Mouse (Mus musculus): Measurements from ENCODE around the gene Grm6. TPM values are rescaled to one million over a fixed set of nuclear protein-coding genes. Genes with fewer than 3 reads are reported as not detected.

The Grm6 gene
- total RNA-seq, 2 experiments from 2014 or later: not detected

DNA sequence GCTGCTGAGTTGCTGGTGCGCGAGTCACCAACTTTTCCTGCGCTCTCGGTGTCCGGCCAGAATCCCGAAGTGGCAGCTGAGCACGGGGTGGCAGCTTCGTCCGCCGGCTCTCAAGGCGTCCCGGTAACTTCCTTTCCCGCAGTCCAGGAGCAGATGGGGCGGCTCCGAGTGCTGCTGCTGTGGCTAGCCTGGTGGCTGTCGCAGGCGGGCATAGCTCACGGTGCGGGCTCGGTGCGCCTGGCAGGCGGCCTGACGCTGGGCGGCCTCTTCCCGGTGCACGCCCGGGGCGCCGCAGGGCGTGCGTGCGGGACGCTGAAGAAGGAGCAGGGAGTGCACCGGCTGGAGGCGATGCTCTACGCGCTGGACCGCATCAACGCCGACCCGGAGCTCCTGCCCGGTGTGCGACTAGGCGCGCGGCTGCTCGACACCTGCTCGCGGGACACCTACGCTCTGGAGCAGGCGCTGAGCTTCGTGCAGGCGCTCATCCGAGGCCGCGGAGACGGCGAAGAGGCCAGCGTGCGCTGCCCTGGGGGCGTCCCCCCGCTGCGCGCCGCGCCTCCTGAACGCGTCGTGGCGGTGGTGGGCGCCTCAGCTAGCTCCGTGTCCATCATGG lies 610 bp downstream of the Grm6 start:
- no peak overlapping the region for H3K27ac ChIP-seq
- H3K4me3 ChIP-seq: peak overlapping the region; percentile 48
- intact Hi-C loops (cut with DNase I): no loop called here
- TF ChIP-seq CTCF (IDR thresholded peaks at IDR 0.05): no peak
- DNase-seq (ENCODE audit: extremely low spot score in 1 of 2, low spot score in 2 of 2): peak in 1 of 2 experiments; percentile 37

DNA sequence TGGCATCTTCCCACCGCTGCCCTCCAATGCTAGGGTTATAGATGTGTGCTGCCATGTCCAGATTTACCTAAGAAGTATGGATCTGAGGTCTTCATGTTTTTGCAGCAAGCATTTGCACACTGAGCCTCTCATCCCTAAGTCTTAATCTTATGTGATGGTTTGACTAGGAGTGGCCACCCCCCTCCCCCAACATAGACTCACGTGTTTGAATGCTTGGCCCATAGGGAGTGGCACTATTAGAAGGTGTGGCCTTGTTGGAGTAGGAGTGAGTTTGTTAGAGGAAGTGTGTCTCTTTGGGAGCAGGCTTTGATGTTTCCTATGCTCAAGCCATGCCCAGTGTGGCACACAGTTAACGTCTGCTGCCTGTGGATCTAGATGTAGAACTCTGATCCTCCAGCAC lies 28.2 kb downstream of the Grm6 start:
- no peak overlapping the region for H3K4me3 ChIP-seq
- intact Hi-C loops (cut with DNase I): no loop called here
- DNase-seq (ENCODE audit: extremely low spot score in 1 of 2, low spot score in 2 of 2): no peak
- no peak for TF ChIP-seq CTCF (IDR thresholded peaks at IDR 0.05)
- H3K27ac ChIP-seq: no peak overlapping the region

- Histone ChIP-seq H3K27ac (no peak overlapping the region), H3K4me3 (no peak overlapping the region)
- no peak for DNase-seq (ENCODE audit: extremely low spot score in 1 of 2, low spot score in 2 of 2)
- peak; percentile 24 for TF ChIP-seq CTCF (IDR thresholded peaks at IDR 0.05)
- intact Hi-C loops (cut with DNase I): no loop called here
Observed at GRCm38 (mm10) chr11:50883756-50884155, 33.3 kb downstream of the Grm6 start.

DNA sequence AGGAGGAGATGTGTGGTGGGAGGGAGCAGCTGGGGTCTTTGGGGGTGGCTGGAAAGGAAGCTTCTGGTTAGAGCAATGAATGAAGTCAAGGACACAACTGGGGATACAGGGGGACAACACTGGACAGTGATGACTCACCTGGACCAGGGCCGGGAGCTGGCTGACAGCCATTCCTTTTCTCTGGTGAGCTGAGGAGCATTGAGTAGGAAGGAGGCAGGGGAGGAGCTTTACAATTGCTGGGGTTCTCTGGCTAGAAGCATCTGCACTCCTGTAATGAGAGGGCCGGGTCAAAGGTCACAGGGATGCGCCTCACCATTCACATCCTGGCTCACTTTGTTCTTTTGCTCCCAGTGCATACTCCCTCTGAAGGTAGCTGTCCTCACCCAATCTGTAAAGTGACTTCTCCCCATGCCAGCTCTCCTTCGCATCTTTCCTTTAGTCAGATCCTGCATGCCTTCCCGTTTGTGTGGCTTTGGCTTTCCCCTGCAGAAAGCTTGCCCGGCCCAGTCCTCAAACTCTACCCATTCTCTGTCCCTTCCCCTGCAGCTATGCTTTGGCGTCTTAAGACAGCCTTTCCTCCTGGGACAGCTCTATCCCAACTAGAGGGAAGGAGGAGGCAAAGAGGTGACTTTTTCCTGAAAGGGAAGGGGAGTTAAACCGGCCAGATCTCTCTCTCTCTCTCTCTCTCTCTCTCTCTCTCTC lies 35.9 kb downstream of the Grm6 start:
- peak overlapping the region; percentile 27 for H3K4me3 ChIP-seq
- H3K27ac ChIP-seq: no peak overlapping the region
- no peak for TF ChIP-seq CTCF (IDR thresholded peaks at IDR 0.05)
- intact Hi-C loops (cut with DNase I): loop anchor here (2.0 to 5.0 kb wide), 2 partner anchors 46 kb away; partner anchors contain the start of genes Zfp354b and Zfp879
- DNase-seq (ENCODE audit: extremely low spot score in 1 of 2, low spot score in 2 of 2): no peak

DNA sequence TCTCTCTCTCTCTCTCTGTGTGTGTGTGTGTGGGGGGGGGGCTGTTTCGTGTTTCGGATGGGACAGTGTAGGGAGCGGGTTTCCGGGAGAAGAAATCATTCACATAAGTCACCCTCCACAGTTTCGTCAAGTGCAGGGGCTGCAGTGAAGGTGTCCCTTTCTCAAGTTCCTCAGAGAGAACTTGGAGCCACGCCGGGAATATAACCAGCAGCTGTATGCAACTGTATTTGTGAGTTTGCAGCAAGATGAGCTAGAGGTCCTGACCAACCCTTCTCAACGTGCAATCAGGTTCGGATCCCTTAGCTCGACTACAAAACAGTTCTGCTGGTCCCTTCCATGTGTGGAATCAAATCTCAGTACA lies 36.4 kb downstream of the Grm6 start:
- no peak for TF ChIP-seq CTCF (IDR thresholded peaks at IDR 0.05)
- Histone ChIP-seq H3K4me3 (peak overlapping the region; percentile 49), H3K27ac (peak overlapping the region; percentile 75)
- intact Hi-C loops (cut with DNase I): loop anchor here (1.0 to 5.0 kb wide), 3 partner anchors 28 to 46 kb away; partner anchors contain the start of genes Zfp354b and Zfp879
- DNase-seq (ENCODE audit: extremely low spot score in 1 of 2, low spot score in 2 of 2): no peak

GRCm38 (mm10) chr11:50887390-50888128 lies 37.1 kb downstream of the Grm6 start, which contains the start of gene Zfp454:
TSS of gene Zfp454 (minus strand) at chr11:50887651.
- DNase-seq (ENCODE audit: extremely low spot score in 1 of 2, low spot score in 2 of 2): peak; percentile 93 to 95
- intact Hi-C loops (cut with DNase I): loop anchor here (1.0 to 5.0 kb wide), 3 partner anchors 28 to 47 kb away; partner anchors contain the start of genes Zfp354b and Zfp879
- TF ChIP-seq CTCF (IDR thresholded peaks at IDR 0.05): no peak
- peak within 1 kb of the TSS; percentile 49 for H3K4me3 ChIP-seq
- H3K27ac ChIP-seq: peak within 1 kb of the TSS; percentile 75

- intact Hi-C loops (cut with DNase I): no loop called here
- TF ChIP-seq CTCF (IDR thresholded peaks at IDR 0.05): no peak
- Histone ChIP-seq H3K27ac (no peak overlapping the region), H3K4me3 (no peak overlapping the region)
- DNase-seq (ENCODE audit: extremely low spot score in 1 of 2, low spot score in 2 of 2): no peak
Observed at GRCm38 (mm10) chr11:50892441-50892840, 42.0 kb downstream of the Grm6 start.

GRCm38 (mm10) chr11:50897359-50897758 lies 46.9 kb downstream of the Grm6 start:
- no peak for TF ChIP-seq CTCF (IDR thresholded peaks at IDR 0.05)
- H3K4me3 ChIP-seq: no peak overlapping the region
- H3K27ac ChIP-seq: no peak overlapping the region
- no peak for DNase-seq (ENCODE audit: extremely low spot score in 1 of 2, low spot score in 2 of 2)
- intact Hi-C loops (cut with DNase I): no loop called here

DNA sequence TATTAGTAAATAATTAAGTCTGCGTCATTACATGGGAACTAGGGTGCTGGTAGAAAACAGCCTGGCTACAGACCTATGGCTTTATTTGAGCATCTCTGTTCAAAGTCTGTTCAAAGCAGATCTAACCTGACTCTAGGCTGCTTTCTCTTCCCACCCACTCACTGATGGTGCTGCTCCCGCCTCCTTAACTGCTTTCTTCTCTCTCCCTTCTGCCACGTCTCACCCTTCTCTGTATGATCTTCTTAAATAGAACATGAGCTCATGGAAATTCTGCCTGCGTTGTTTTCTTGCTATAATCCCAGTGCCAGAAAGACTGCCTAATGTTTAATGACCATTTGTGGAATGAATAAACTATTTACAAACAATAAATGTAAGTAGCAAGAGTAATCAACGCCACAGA lies 57.7 kb downstream of the Grm6 start:
- DNase-seq (ENCODE audit: extremely low spot score in 1 of 2, low spot score in 2 of 2): no peak
- TF ChIP-seq CTCF (IDR thresholded peaks at IDR 0.05): no peak
- peak overlapping the region; percentile 32; the same call in 1 of the 2 replicates for H3K27ac ChIP-seq
- no peak overlapping the region for H3K4me3 ChIP-seq
- intact Hi-C loops (cut with DNase I): no loop called here

- intact Hi-C loops (cut with DNase I): no loop called here
- H3K27ac ChIP-seq: no peak overlapping the region
- TF ChIP-seq CTCF (IDR thresholded peaks at IDR 0.05): no peak
- H3K4me3 ChIP-seq: no peak overlapping the region
- DNase-seq (ENCODE audit: extremely low spot score in 1 of 2, low spot score in 2 of 2): no peak
Observed at GRCm38 (mm10) chr11:50913301-50913700, 62.8 kb downstream of the Grm6 start.

- Histone ChIP-seq H3K4me3 (no peak overlapping the region), H3K27ac (no peak overlapping the region)
- no peak for DNase-seq (ENCODE audit: extremely low spot score in 1 of 2, low spot score in 2 of 2)
- intact Hi-C loops (cut with DNase I): no loop called here
- TF ChIP-seq CTCF (IDR thresholded peaks at IDR 0.05): no peak
Observed at GRCm38 (mm10) chr11:50914461-50914860, 64.0 kb downstream of the Grm6 start.

Other genes with a start within 250 kb of the Grm6 start
- gene Adamts2, start 248.6 kb upstream of the Grm6 start, total RNA-seq (2021): 10 to 100 TPM; 10.9 to 13.0 TPM
- 10 to 100 TPM; 43.3 to 44.2 TPM for gene Zfp354c, start 23.0 kb upstream of the Grm6 start, total RNA-seq (2021)
- 1 to 10 TPM; 3.0 to 4.3 TPM for gene Zfp879, start 9.1 kb upstream of the Grm6 start, total RNA-seq (2021)
- 1 to 10 TPM; 6.5 TPM for gene Zfp454, start 37.0 kb downstream of the Grm6 start, total RNA-seq (2021)
- gene Zfp2, start 65.5 kb downstream of the Grm6 start, total RNA-seq (2021): 10 to 100 TPM; 23.8 to 24.8 TPM
- gene Zfp354b, start 80.9 kb downstream of the Grm6 start, total RNA-seq (2021): 1 to 10 TPM; 5.3 to 6.7 TPM
- not detected for gene 4933414I15Rik, start 93.1 kb downstream of the Grm6 start, total RNA-seq (2021)
- not detected for gene Prop1, start 103.1 kb downstream of the Grm6 start, total RNA-seq (2021)
- gene Olfr1378, start 115.8 kb downstream of the Grm6 start, total RNA-seq (2021): not detected
- gene Olfr1377, start 131.3 kb downstream of the Grm6 start, total RNA-seq (2021): not detected
- gene Olfr51, start 152.9 kb downstream of the Grm6 start, total RNA-seq (2021): not detected
- gene Olfr54, start 163.6 kb downstream of the Grm6 start, total RNA-seq (2021): not detected
- not detected for gene Olfr1375, start 197.4 kb downstream of the Grm6 start, total RNA-seq (2021)
- 1 to 10 TPM; 6.5 to 8.5 TPM for gene Zfp354a, start 208.6 kb downstream of the Grm6 start, total RNA-seq (2021)

All from left cerebral cortex, adult 2 months (tissue).